Mouse (Mus musculus) erythroblast, adult 5-6 weeks (primary cell): ENCODE measurements around the gene Sgms2. TPM values are rescaled to one million over a fixed set of nuclear protein-coding genes. Genes with fewer than 3 reads are reported as not detected.

Experiments
- ATAC-seq: replicated peaks from 2 replicates; pipeline ENCODE4 v1.8.0; 2016; ENCODE audit warnings: moderate number of reproducible peaks, mild to moderate bottlenecking, moderate TSS enrichment, inconsistent platforms; ENCODE audit not compliant: poor library complexity, low FRiP score, severe bottlenecking
- total RNA-seq, 2 experiments: library from RNA; stranded (forward) in 1 of 2; stranded (reverse) in 1 of 2; fragments of 150-400 nt in 1 of 2; fragments of 200-764, 138-1000 nt in 1 of 2; gene quantifications; 2 replicates each; pipeline versions ENCODE4 v1.2.3 to v1.2.4; 2015 to 2017; ENCODE audit warnings: low replicate concordance in 2 of 2

Gene Sgms2
- total RNA-seq, 2 experiments from 2014 or later = 12.4 to 13.6 TPM

DNA sequence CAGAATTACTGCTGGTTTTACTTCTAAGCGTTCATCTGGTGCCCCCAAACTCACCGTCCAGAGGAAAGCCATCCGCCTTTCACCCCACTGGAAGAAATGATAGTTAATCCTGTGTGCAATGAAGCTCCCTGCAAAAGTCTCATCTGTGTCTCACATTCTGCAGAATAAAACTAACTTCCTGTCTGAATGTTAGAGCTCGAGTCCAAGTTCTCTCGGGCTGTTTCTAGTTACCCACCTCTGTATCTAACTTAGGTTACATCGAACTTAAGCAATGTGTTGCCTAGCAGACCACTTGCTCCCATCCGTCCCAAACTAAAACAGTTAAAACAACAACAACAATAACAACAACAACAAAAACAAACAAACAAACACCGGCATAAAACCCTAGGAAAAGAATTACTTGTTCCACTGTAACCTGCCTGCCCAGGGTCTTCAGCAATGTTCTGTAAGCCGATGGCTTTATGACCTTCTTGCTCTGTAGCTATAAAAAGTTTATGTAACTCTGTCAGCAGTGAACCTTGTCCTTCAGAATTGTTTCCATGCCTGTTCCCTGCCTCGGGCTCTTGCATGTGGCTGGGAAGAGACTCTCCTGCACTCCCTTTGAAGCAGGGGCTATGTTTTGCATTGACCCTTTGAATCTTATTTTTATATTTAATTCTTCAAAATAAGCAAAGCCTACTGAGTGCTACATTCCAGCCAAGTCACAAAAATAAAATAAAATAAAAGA, 218.7 kb downstream of the Sgms2 start:
- ATAC-seq = no peak

DNA sequence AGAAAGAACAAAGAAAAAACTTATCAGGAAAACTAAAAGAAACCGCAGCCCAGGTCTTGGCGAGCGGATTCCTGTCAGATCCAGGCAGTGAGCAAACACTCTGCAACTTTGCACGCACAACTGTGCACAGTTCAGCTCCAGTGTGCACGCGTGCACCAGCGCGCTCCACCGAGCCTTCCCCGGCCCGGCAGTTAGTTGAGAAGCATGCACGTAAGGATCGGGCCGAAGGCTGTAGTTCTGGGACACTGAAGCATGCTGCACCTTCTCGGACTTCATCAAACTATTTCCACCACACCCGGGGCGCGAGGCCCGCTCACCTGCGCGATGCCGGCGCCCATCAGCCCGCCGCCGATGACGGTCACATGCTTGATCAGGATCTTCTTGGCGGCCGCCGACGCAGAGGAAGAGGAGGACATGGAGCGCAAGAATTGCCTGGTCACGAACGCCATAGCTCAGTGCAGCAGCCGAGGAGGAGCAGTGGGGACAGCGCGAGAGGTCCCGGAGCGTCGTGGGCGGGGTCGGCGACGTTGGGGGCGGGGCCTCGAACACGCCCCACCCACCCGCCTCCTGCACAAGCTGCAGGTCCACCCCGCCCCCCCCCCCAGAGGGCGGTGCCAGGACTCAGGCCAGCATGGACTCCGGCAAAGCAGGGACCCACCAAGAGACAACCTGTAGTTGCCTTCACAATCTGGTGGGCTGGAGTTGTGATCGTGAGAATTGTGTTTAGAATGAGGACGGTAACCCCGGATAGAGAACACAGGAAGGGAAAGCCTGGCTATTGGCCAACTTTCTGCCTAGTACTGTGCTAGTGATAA, 219.4 kb downstream of the Sgms2 start, which contains the start of gene Hadh:
Hadh (minus strand) TSS at position 543 of the 815 bp plus-strand sequence.
- ATAC-seq = peak; percentile 77

DNA sequence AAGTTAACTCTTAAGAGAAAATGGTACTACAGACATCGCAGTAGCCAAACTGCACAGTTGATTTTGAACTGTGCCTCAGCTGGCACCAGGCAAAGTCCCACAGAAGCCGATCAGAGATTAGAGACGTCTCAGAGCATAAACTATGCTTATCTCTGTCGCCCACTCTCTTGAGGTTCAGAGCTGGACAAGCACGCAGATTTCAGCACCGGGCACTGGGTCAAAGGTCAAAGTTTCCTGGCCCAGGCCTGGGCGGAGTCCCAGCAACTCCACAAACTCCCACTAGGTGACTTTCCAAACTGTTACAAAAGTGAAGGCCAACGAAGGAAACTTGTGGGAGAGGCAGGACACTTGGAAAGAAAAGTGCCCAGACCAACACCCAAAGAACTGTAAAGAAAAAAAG, 220.1 kb downstream of the Sgms2 start:
- no peak; the same call in 1 of the 2 replicates for ATAC-seq

DNA sequence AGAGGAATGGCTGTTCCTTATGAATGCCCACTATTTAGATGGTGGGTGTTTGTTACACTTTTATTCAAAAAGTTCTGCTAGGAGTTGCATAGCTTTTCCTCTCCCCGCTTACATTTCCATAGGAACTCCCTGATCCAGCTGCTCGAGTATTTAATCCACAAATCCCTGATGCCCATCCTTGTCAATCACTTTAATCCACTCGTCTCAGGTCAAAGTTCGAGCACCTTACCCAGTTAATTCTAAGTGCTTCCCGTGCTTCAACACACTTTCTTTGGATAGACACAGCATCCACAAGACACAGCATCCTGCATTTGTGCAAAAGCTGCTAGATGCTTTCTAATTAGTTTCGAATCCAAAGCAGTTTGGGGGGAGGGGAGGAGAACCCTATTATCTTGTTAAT, 220.8 kb downstream of the Sgms2 start:
- no peak for ATAC-seq

Other genes starting within 250 kb of the Sgms2 start
- 9.6 and 13.8 TPM in 2 replicates for gene Hadh, start 219.3 kb downstream of the Sgms2 start, total RNA-seq (2015; ENCODE audit: low replicate concordance)
- 8.7 and 9.3 TPM in 2 replicates for gene Hadh, start 219.3 kb downstream of the Sgms2 start, total RNA-seq (2017; ENCODE audit: low replicate concordance)
- gene Cyp2u1, start 188.2 kb downstream of the Sgms2 start, total RNA-seq (2015; ENCODE audit: low replicate concordance) = 0.21 TPM in 1 of 2 replicates, not detected in the other
- not detected in 2 replicates for gene Cyp2u1, start 188.2 kb downstream of the Sgms2 start, total RNA-seq (2017; ENCODE audit: low replicate concordance)
- gene Papss1, start 73.4 kb upstream of the Sgms2 start, total RNA-seq (2015; ENCODE audit: low replicate concordance) = 5.6 TPM in 2 replicates
- 5.2 and 5.6 TPM in 2 replicates for gene Papss1, start 73.4 kb upstream of the Sgms2 start, total RNA-seq (2017; ENCODE audit: low replicate concordance)